Mouse (Mus musculus) cerebellum, postnatal 36 days (tissue): Measurements from ENCODE around the gene Qrich2.

Experiments
- DNase-seq, 2 experiments: peaks; one replicate each; pipeline ENCODE4 v3.0.0; 2021 to 2022; ENCODE audit warnings: mixed read lengths in 2 of 2

The Qrich2 gene

GRCm38 (mm10) chr11:116443311-116443710 lies 22.7 kb downstream of the Qrich2 start:
- no peak for DNase-seq

- no peak for DNase-seq
Observed at GRCm38 (mm10) chr11:116442867-116443177, 23.2 kb downstream of the Qrich2 start.

- DNase-seq, result no peak
Observed at GRCm38 (mm10) chr11:116442129-116442866, 23.7 kb downstream of the Qrich2 start.

- DNase-seq, result no peak
Observed at GRCm38 (mm10) chr11:116440408-116441068, 25.5 kb downstream of the Qrich2 start.

- no peak for DNase-seq
Observed at GRCm38 (mm10) chr11:116439269-116440240, 26.5 kb downstream of the Qrich2 start.

- DNase-seq, result no peak
Observed at GRCm38 (mm10) chr11:116437541-116437940, 28.5 kb downstream of the Qrich2 start.

GRCm38 (mm10) chr11:116436725-116437331 lies 29.2 kb downstream of the Qrich2 start:
- no peak for DNase-seq

- DNase-seq, result no peak
Observed at GRCm38 (mm10) chr11:116435992-116436724, 29.9 kb downstream of the Qrich2 start.

- DNase-seq, result no peak
Observed at GRCm38 (mm10) chr11:116434967-116435752, 30.9 kb downstream of the Qrich2 start.

- peak; percentile 49 to 50 for DNase-seq
Observed at GRCm38 (mm10) chr11:116434287-116434966, 31.6 kb downstream of the Qrich2 start.

GRCm38 (mm10) chr11:116433356-116434286 lies 32.4 kb downstream of the Qrich2 start, which contains the start of gene Ubald2:
Gene Ubald2 (plus strand): TSS chr11:116434094.
- DNase-seq, result peak; percentile 98 to 99

- no peak for DNase-seq
Observed at GRCm38 (mm10) chr11:116432593-116433355, 33.3 kb downstream of the Qrich2 start.

- no peak for DNase-seq
Observed at GRCm38 (mm10) chr11:116432127-116432526, 33.9 kb downstream of the Qrich2 start.

- no peak for DNase-seq
Observed at GRCm38 (mm10) chr11:116431428-116432077, 34.5 kb downstream of the Qrich2 start.

- no peak for DNase-seq
Observed at GRCm38 (mm10) chr11:116430723-116431427, 35.2 kb downstream of the Qrich2 start.

- no peak for DNase-seq
Observed at GRCm38 (mm10) chr11:116429862-116430613, 36.0 kb downstream of the Qrich2 start.
